Mouse (Mus musculus): ENCODE data around the gene Fh1. TPM values are rescaled to one million over a fixed set of nuclear protein-coding genes. Genes with fewer than 3 reads are reported as not detected.

Fh1 gene
- total and polyA plus RNA-seq, 3 experiments, result 159 to 186 TPM; not detected in 1

GRCm38 (mm10) chr1:175630345-175630744 lies 4.9 kb upstream of the Fh1 start:
- no peak overlapping the region for H3K27ac ChIP-seq (ENCODE audit: control insufficient read depth, low read depth, low read length)
- H3K4me1 ChIP-seq (ENCODE audit: control insufficient read depth in 1 of 2, insufficient read depth in 2 of 2, low read length in 2 of 2), result peaks cover 2 to 14% of the 10 kb centered on the region in 2 experiments
- H3K9ac ChIP-seq (ENCODE audit: control insufficient read depth, low read depth, low read length, poor library complexity, severe bottlenecking), result no peak overlapping the region
- peaks cover 0 to 10% of the 10 kb centered on the region in 2 experiments; a peak in 2 of 4 replicates for H3K36me3 ChIP-seq (ENCODE audit: control insufficient read depth in 1 of 2, insufficient read depth in 2 of 2, low read length in 2 of 2)
- H3K79me2 ChIP-seq (ENCODE audit: control insufficient read depth, insufficient read depth, low read length, poor library complexity), result peaks cover under 1% of the 10 kb centered on the region; the same call in 1 of the 2 replicates
- DNase-seq (ENCODE audit: low read depth, low spot score), result no peak
- H3K9me3 ChIP-seq (replicated peaks; ENCODE audit: insufficient read depth, low read length), result no peaks in the 10 kb centered on the region
- no peak for TF ChIP-seq MYB (IDR thresholded peaks at IDR 0.05; ENCODE audit: low read depth, low read length)
- no peak for TF ChIP-seq NELFE (IDR thresholded peaks at IDR 0.05; ENCODE audit: low read depth, low read length)
- no peak for TF ChIP-seq ZC3H11A (IDR thresholded peaks at IDR 0.05; ENCODE audit: low read depth, low read length)
- TF ChIP-seq TAL1 (IDR thresholded peaks at IDR 0.05; ENCODE audit: low read length), result no peak
- no peak for TF ChIP-seq TCF12 (IDR thresholded peaks at IDR 0.05; ENCODE audit: low read depth, low read length)
- 0 out of 2 replicates have a peak, but pooled peaks have one; percentile 21 for TF ChIP-seq GATA1 (IDR thresholded peaks at IDR 0.05; ENCODE audit: low read depth, low read length)
- TF ChIP-seq POLR2A (IDR thresholded peaks at IDR 0.05; ENCODE audit: control insufficient read depth in 1 of 2, insufficient read depth in 1 of 2, low read depth in 1 of 2, low read length in 2 of 2, poor library complexity in 1 of 2), result no peak
- TF ChIP-seq MEF2A (IDR thresholded peaks at IDR 0.05; ENCODE audit: extremely low read depth, insufficient replicate concordance, low read depth, low read length, poor library complexity, severe bottlenecking), result no peak
- TF ChIP-seq CHD2 (IDR thresholded peaks at IDR 0.05; ENCODE audit: low read length), result no peak
- no peaks in the 10 kb centered on the region for H3K27me3 ChIP-seq (ENCODE audit: control insufficient read depth in 1 of 2, insufficient read depth in 2 of 2, low read length in 2 of 2)
- H3K4me3 ChIP-seq (ENCODE audit: control insufficient read depth in 1 of 2, insufficient read depth in 1 of 2, low read depth in 2 of 2, low read length in 2 of 2), result no peak overlapping the region

GRCm38 (mm10) chr1:175629248-175629647 lies 3.8 kb upstream of the Fh1 start:
- Histone ChIP-seq H3K27me3 (ENCODE audit: control insufficient read depth in 1 of 2, insufficient read depth in 2 of 2, low read length in 2 of 2) (no peaks in the 10 kb centered on the region), H3K79me2 (ENCODE audit: control insufficient read depth, insufficient read depth, low read length, poor library complexity) (peaks cover 11% of the 10 kb centered on the region)

GRCm38 (mm10) chr1:175625990-175626692 lies 706 bp upstream of the Fh1 start:
- Histone ChIP-seq H3K79me2 (ENCODE audit: control insufficient read depth, insufficient read depth, low read length, poor library complexity) (peaks cover 25% of the 10 kb centered on the region), H3K36me3 (ENCODE audit: control insufficient read depth in 1 of 2, insufficient read depth in 2 of 2, low read length in 2 of 2) (peaks cover 0 to 26% of the 10 kb centered on the region in 2 experiments; a peak in 2 of 4 replicates), H3K27me3 (ENCODE audit: control insufficient read depth in 1 of 2, insufficient read depth in 2 of 2, low read length in 2 of 2) (no peaks in the 10 kb centered on the region), H3K9ac (ENCODE audit: control insufficient read depth, low read depth, low read length, poor library complexity, severe bottlenecking) (peak overlapping the region; percentile 80), H3K4me3 (ENCODE audit: control insufficient read depth in 1 of 2, insufficient read depth in 1 of 2, low read depth in 2 of 2, low read length in 2 of 2) (peak overlapping the region; percentile 38 to 67), H3K9me3 (replicated peaks; ENCODE audit: insufficient read depth, low read length) (no peaks in the 10 kb centered on the region), H3K27ac (ENCODE audit: control insufficient read depth, low read depth, low read length) (peak overlapping the region; percentile 92), H3K4me1 (ENCODE audit: control insufficient read depth in 1 of 2, insufficient read depth in 2 of 2, low read length in 2 of 2) (peaks cover 2 to 26% of the 10 kb centered on the region in 2 experiments)
- peak; percentile 86 for DNase-seq (ENCODE audit: low read depth, low spot score)
- TF ChIP-seq RCOR1 (IDR thresholded peaks at IDR 0.05; ENCODE audit: low read depth, low read length) (peak; percentile 59; the same call in 1 of the 2 replicates), NRF1 (IDR thresholded peaks at IDR 0.05; ENCODE audit: insufficient read depth, low read depth, low read length, poor library complexity, severe bottlenecking) (no peak), KAT2A (conservative IDR thresholded peaks at IDR 0.05; ENCODE audit: low read depth, low read length) (no peak), UBTF (IDR thresholded peaks at IDR 0.05; ENCODE audit: borderline replicate concordance, insufficient read depth, low read depth, low read length) (no peak), HCFC1 (IDR thresholded peaks at IDR 0.05; ENCODE audit: low read depth, low read length) (no peak; the same call in 1 of the 2 replicates), ETS1 (IDR thresholded peaks at IDR 0.05; ENCODE audit: low read depth, low read length) (peak; percentile 36; the same call in 1 of the 2 replicates), ZKSCAN1 (IDR thresholded peaks at IDR 0.05; ENCODE audit: low read depth, low read length) (no peak), POLR2A (IDR thresholded peaks at IDR 0.05; ENCODE audit: control insufficient read depth in 1 of 2, insufficient read depth in 1 of 2, low read depth in 1 of 2, low read length in 2 of 2, poor library complexity in 1 of 2) (no peak), TBP (IDR thresholded peaks at IDR 0.05; ENCODE audit: low read depth, low read length) (0 out of 2 replicates have a peak, but pooled peaks have one; percentile 20), MAZ (IDR thresholded peaks at IDR 0.05; ENCODE audit: low read depth, low read length) (0 out of 2 replicates have a peak, but pooled peaks have one; percentile 49), MAX (IDR thresholded peaks at IDR 0.05; ENCODE audit: low read length) (peak; percentile 21), ZNF384 (IDR thresholded peaks at IDR 0.05; ENCODE audit: low read depth, low read length) (peak; percentile 42; the same call in 1 of the 2 replicates), BHLHE40 (IDR thresholded peaks at IDR 0.05; ENCODE audit: borderline replicate concordance, low read depth, low read length) (no peak), TAL1 (IDR thresholded peaks at IDR 0.05; ENCODE audit: low read length) (no peak), ZMIZ1 (IDR thresholded peaks at IDR 0.05; ENCODE audit: low read depth, low read length) (no peak), ZC3H11A (IDR thresholded peaks at IDR 0.05; ENCODE audit: low read depth, low read length) (peak; percentile 59)

More at GRCm38 (mm10) chr1:175629248-175629647, 3.8 kb upstream of the Fh1 start:
- Histone ChIP-seq H3K27ac (ENCODE audit: control insufficient read depth, low read depth, low read length) (no peak overlapping the region), H3K9ac (ENCODE audit: control insufficient read depth, low read depth, low read length, poor library complexity, severe bottlenecking) (no peak overlapping the region), H3K4me1 (ENCODE audit: control insufficient read depth in 1 of 2, insufficient read depth in 2 of 2, low read length in 2 of 2) (peaks cover 2 to 17% of the 10 kb centered on the region in 2 experiments), H3K4me3 (ENCODE audit: control insufficient read depth in 1 of 2, insufficient read depth in 1 of 2, low read depth in 2 of 2, low read length in 2 of 2) (no peak overlapping the region), H3K36me3 (ENCODE audit: control insufficient read depth in 1 of 2, insufficient read depth in 2 of 2, low read length in 2 of 2) (peaks cover 0 to 13% of the 10 kb centered on the region in 2 experiments; a peak in 2 of 4 replicates), H3K9me3 (replicated peaks; ENCODE audit: insufficient read depth, low read length) (no peaks in the 10 kb centered on the region)
- no peak for TF ChIP-seq RAD21 (IDR thresholded peaks at IDR 0.05; ENCODE audit: low read depth, low read length)
- TF ChIP-seq JUND (IDR thresholded peaks at IDR 0.05; ENCODE audit: low read depth, low read length), result no peak
- no peak for TF ChIP-seq HCFC1 (IDR thresholded peaks at IDR 0.05; ENCODE audit: low read depth, low read length)
- TF ChIP-seq GATA1 (IDR thresholded peaks at IDR 0.05; ENCODE audit: low read depth, low read length), result no peak
- no peak for DNase-seq (ENCODE audit: low read depth, low spot score)

Measured in MEL (cell line).